Mouse (Mus musculus) heart, adult 2 months (tissue): ENCODE data around the gene Zfyve19.

Experiments
- CTCF ChIP-seq: fragments of 200-600 bp; IDR thresholded peaks from 2 replicates; pipeline ENCODE4 v1.8.1; 2022; ENCODE audit warnings: antibody characterized with exemption, mild to moderate bottlenecking, moderate library complexity
- POLR2A ChIP-seq: fragments of 200-500 bp; IDR thresholded peaks from 2 replicates; pipeline ENCODE4 v1.6.1; 2011; ENCODE audit warnings: mild to moderate bottlenecking, low read depth, low read length, control low read depth; ENCODE audit not compliant: insufficient read depth

- TF ChIP-seq CTCF (no peak), POLR2A (no peak)
Measured at GRCm38 (mm10) chr2:119176761-119177160, 31.7 kb upstream of the Zfyve19 start.
